Mouse (Mus musculus) left cerebral cortex, adult 6 months (tissue): Measurements from ENCODE around the gene Itln1. TPM values are rescaled to one million over a fixed set of nuclear protein-coding genes. Genes with fewer than 3 reads are reported as not detected.

Experiments used
- long read RNA-seq, 2 experiments: library from polyadenylated mRNA; unstranded; transcript quantifications; one replicate each; pipeline ENCODE4 v2.0.0; 2019 to 2020
- polyA plus RNA-seq: library from polyadenylated mRNA; unstranded; fragments of <200 nt; fragmentation: Nextera tagmentation; gene quantifications from 2 replicates; pipeline ENCODE4 v1.2.3, GENCODE M21; 2021

Itln1 gene
- polyA plus RNA-seq: not detected in 2 replicates
- long read RNA-seq, experiment 1: 0 reads
- long read RNA-seq, experiment 2: 0 reads

GRCm38 (mm10) chr1:171535194-171535593 is at the start of gene Itln1:
TSS of gene Itln1 (minus strand) at chr1:171535294.

GRCm38 (mm10) chr1:171558898-171559297 is 23.8 kb upstream of the Itln1 start, which contains the start of gene Cd244a:
TSS of gene Cd244a (plus strand) at chr1:171559193.

GRCm38 (mm10) chr1:171503250-171503591 is 31.9 kb downstream of the Itln1 start, which contains the start of gene Alyref2:
TSS of gene Alyref2 (plus strand) at chr1:171503478.

Other genes with a start within 250 kb of the Itln1 start
- 39.2 and 44.6 TPM in 2 replicates for gene Usp21, start 247.3 kb downstream of the Itln1 start, polyA plus RNA-seq
- 171 and 203 TPM in 2 replicates for gene Ufc1, start 240.3 kb downstream of the Itln1 start, polyA plus RNA-seq
- gene Dedd, start 206.1 kb downstream of the Itln1 start, polyA plus RNA-seq: 35.3 and 38.1 TPM in 2 replicates
- 32.0 and 41.0 TPM in 2 replicates for gene Nit1, start 189.6 kb downstream of the Itln1 start, polyA plus RNA-seq
- gene Pfdn2, start 189.6 kb downstream of the Itln1 start, polyA plus RNA-seq: 136 and 195 TPM in 2 replicates
- 9.3 and 10.6 TPM in 2 replicates for gene Klhdc9, start 174.5 kb downstream of the Itln1 start, polyA plus RNA-seq
- gene Nectin4, start 165.2 kb downstream of the Itln1 start, polyA plus RNA-seq: 1.9 and 2.0 TPM in 2 replicates
- 0.60 and 0.85 TPM in 2 replicates for gene Arhgap30, start 146.3 kb downstream of the Itln1 start, polyA plus RNA-seq
- 37.9 and 48.2 TPM in 2 replicates for gene Usf1, start 124.0 kb downstream of the Itln1 start, polyA plus RNA-seq
- 1.2 and 1.9 TPM in 2 replicates for gene Tstd1, start 116.4 kb downstream of the Itln1 start, polyA plus RNA-seq
- 8.6 TPM in 2 replicates for gene F11r, start 97.8 kb downstream of the Itln1 start, polyA plus RNA-seq
- gene Alyref2, start 31.8 kb downstream of the Itln1 start, polyA plus RNA-seq: 6.7 and 7.4 TPM in 2 replicates
- 0.09 TPM in 1 of 2 replicates, not detected in the other for gene Cd244a, start 23.9 kb upstream of the Itln1 start, polyA plus RNA-seq
- gene Ly9, start 72.1 kb upstream of the Itln1 start, polyA plus RNA-seq: 0.10 and 0.15 TPM in 2 replicates
- gene Slamf7, start 117.7 kb upstream of the Itln1 start, polyA plus RNA-seq: 0.11 TPM in 1 of 2 replicates, not detected in the other
- 2.1 and 2.4 TPM in 2 replicates for gene Cd48, start 146.7 kb upstream of the Itln1 start, polyA plus RNA-seq
- gene Slamf1, start 231.8 kb upstream of the Itln1 start, polyA plus RNA-seq: 0.11 and 0.39 TPM in 2 replicates